Mouse (Mus musculus): Measurements from ENCODE around the gene Vkorc1l1.
A peak's percentile ranks its signal among the peaks of the same experiment; 100 is the strongest.

The Vkorc1l1 gene

DNA sequence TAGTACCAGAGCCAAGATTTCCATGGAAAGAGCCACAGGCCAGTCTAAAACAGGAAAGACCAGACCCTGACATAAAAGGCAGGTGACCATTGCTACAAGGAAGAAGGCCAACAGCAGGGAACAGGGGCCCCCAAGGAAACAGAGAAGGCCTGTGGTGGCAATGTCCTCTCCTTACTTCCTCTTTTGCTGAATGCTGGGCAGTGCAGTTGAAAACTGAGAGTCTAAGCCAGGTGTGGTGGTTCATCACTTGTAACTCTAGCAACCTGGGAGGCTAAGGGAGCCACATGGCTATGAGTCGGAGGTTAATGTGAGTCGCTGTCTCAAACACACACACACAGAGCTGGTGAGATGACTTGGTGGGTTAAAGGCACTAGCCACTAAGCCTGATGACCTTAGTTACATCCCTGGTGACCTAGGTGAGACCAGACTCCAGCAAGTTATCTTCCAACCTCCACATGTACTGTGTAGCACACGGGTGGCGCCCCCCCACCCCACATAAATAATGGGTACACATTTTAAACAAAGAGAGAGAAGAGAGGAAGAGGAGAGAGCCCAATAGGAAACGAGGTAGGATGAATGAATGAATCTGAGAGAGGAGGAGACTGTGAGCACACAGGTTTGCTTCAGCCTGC lies 59.7 kb downstream of the Vkorc1l1 start:
- no peak for DNase-seq (ENCODE audit: low spot score)

DNA sequence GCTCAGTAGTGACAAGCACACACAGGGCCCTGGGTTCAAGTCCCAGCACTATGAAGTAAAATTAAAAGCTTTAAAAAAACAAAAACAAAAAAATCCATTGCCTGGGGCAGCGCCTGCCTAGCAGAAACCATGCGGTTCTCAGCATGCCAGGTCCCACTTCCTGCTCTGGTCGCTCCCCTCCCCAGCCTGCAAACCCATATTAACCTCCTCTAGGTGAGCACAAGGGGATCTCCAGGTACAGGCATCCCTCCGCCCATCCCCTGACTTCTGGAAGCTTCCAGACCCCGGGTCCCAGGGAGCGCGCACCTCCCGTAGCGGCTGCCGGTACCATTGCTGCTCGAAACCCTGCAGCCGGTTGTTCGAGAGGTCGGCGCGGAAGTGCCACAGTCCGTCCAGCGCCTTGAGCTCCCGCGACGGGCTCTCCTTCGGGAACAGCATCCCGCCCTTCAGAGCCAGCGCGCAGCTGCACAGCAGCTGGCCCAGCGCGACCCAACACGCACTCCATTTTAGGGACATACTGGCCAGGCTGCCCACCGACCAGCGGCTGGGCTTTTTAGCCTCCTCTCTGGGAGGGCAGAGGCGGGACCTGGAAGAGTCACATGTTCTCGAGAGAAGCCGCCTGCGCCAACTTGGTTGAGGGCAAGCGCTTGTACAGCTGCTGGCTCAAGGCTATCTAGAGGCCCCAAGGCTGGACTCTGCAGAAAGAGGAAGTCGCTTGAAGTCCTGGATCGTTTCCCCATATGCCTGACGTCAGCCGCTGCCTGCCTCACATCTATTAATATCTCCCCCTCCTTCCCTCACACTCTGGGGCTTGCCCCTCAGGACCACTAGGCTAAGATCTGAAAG lies 60.8 kb downstream of the Vkorc1l1 start, which contains the start of gene Gusb:
Gene Gusb, minus strand, starts transcription at position 749 of the 846 bp plus-strand sequence.
- DNase-seq (ENCODE audit: low spot score) = peak; percentile 59

DNA sequence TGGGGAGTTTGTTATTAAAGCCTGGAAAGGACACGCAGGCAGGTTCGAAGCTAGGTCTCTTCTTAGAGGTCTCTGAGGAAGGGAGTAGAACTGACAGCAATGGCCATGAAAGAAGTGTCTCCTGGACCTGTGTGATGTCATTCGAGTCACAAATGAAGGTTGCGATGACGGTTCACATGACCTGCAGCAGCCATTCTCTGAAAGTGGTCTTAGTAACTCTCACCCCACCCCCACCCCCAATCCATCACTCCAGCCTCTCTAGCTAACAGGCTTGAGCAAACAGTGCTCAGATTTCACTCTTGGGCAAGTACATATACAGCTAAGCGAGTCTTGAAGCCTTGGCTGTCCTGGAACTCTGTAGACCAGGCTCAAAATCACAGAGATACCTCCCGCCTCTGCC lies 61.5 kb downstream of the Vkorc1l1 start:
- no peak for DNase-seq (ENCODE audit: low spot score)

DNA sequence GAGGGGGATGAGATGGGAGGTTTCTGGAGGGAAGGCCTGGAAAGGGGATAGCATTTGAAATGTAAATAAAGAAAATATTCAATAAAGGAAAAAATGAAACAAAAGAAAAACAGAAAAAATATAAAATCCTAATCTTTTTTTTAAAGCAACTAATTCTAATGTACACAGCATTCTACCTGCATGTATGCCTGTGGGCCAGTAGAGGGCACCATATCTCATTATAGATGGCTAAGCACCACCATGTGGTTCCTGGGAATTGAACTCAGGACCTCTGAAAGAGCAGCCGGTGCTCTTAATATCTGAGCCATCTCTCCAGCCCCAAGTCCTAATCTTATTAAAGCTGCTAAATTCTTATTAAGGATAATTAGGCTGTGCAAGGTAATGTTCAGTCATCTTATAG lies 65.6 kb downstream of the Vkorc1l1 start:
- DNase-seq (ENCODE audit: low spot score) = no peak

DNA sequence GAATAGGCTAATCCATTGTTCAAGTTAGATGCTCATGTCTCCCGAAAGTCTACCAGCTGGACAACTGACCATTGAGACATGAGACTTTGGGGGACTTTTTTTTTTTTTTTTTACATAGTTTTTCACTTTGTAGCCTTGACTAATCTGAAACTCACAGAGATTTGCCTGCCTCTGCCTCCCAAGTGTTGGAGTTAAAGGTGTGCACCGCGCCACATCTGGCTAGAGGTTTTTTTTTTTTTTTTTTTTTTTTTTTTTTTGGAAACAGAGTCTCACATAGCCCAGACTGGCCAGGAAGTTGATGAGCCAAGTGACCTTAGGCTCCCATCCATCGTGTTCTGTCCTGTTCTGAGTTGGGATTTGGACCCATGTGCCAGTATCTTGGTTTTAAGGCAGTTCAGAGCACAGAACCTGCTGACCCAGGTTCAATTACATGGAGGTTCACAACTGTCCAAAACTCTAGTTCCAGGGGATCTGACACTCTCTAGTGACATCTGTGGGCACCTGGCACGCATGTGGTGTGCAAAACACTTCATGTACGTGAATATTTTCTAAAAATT lies 66.3 kb downstream of the Vkorc1l1 start:
- no peak for DNase-seq (ENCODE audit: low spot score)

DNA sequence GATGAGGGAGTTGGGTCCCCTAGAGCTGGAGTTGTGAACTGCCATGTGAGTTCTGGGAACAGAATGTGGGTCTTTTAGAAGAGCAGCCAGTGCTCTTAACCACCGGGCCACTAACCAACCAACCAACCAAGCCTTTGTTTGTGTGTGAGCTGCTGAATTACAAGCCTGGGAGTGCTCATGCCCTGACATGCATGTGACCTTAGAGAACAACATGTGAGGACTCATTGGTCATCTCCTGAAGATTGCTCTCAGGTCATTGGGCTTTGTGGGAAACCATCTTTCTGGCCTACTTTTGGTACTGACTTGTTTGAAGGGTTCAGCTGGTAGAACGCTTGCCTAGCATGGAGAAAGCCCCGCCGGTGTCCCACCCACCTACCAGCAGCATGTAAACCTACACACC lies 68.0 kb downstream of the Vkorc1l1 start:
- no peak for DNase-seq (ENCODE audit: low spot score)

DNA sequence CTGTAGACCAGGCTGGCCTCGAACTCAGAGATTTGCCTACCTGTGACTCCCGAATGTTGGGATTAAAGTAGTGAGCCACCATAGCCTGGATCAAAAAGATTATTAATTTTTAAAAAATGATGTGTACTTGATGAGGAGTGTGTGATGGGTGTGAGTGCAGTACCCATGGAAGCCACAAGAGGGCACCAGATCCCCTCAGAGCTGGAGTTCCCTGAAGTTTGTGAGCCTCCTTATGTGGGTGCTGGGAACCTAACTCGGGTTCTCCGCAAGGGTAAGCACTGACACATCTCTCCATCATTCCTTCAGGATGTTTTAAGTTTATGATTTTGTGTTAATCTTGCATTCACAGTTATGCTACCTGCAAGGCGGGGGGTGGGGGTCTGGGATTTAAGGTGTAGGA lies 69.2 kb downstream of the Vkorc1l1 start:
- no peak for DNase-seq (ENCODE audit: low spot score)

DNA sequence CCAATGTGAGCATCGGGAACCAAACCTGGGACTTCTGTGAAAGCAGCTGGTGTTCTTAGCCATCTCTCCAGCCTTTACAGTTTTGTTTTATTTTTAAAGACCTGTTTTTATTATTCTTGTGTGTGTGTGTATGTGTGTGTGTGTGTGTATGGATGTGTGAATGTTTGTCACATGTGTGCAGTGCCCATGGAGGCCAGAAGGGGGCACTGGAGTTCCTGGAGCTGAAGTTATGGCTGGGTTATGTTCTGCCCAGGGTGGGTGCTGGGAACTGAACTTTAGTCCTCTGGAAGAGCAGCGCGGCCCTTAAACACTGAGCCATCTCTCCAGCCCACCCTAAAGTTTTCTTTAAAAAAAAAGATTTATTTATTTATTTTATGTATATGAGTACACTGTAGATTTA lies 73.3 kb downstream of the Vkorc1l1 start:
- DNase-seq (ENCODE audit: low spot score) = no peak

DNA sequence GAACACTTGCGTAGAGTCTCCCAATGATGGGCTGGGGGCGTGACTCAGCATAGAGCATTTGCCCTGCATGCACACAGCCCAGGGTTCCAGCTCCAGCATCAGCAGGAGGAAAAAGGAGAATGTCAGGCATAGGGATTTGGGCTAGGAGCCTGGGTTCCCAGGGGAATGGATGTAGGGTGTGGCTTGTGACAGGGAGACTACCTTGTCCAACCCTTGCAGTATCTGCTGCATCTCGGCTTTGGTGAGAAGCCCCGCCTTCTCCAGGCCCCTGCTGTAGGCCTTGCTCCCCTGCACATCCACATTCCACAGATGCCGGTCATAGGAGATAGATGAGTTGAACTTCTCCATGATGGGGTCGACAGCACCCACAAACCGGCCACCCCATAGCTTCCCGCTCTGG lies 77.7 kb downstream of the Vkorc1l1 start:
- DNase-seq (ENCODE audit: low spot score) = no peak

DNA sequence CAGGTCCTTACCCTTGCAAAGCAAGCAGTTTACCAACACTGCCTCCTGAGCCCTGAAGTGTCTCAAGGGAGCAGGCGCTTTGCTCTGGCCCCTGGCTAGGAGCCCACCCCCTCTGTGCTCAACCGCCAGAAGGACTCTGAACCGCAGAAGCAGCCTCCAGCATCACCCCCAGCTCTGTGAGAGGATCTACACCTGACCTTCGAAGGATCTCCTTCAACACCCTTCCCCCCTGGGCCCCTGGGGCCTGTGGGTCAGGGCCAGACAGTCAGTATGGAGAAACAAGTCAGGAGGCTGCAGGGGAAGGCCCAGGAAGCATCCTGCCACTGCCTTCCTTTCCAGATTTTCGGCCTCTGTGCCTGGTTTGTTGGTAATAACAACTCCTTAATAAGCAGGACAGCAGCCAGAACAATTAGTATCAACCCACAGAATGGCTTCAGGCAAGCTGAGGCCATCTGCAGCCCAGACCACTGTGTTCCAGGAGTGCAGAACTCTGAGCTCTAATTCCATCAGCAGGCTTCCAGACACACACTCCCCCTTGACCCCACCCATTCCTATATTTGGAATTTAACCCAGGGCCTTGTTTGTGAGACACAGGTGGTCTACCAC lies 79.7 kb downstream of the Vkorc1l1 start:
- no peak for DNase-seq (ENCODE audit: low spot score)

DNA sequence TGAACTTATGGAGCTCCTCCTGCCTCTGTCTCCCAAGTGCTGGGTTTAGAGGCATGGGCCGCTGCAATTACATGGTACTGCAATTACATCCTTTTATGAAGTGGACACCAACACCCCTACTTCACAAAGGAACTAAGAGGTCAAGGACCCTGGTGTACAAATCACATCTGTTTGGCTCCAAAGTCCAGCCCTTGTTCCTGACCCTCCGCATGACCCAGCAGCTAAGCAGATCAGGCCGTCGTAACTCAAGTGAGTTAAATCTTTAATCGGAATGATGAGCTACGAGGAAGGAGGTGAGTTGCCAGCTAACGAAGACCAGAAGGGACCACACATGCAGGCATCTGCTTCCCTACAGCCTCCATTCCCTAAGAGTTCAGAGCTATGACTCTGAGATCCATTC lies 80.6 kb downstream of the Vkorc1l1 start:
- DNase-seq (ENCODE audit: low spot score) = no peak

DNA sequence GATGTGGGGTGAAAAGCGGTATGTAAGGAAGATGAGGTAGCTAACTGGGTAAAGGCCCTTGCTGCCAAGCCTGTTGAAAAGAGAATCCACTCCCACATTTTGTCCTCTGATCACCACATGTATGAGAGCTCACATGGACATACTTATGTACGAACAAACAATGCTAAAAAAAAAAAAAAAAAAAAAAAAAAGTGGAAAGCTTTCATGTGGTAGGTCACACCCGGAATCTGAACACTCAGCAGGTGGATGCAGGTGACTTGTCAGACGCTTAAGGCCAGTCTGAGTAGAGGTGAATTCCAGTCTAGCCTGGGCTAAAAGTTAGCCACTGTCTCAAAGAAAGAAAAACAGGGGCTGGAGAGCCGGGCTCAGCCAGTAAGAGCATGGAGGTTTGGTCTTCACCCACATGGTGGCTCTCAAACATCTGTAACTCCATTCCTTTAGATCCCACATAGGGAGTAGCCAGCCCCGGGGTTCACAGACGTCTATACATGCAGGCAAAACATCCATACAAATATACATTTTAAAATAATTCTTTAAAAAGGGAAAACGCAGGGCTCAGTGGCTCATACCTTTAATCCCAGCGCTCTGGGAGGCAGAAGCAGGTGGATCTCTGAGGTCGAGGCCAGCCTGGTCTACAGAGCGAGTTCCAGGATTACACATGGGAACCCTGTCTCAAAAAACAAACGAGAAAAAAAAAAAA lies 81.4 kb downstream of the Vkorc1l1 start:
- DNase-seq (ENCODE audit: low spot score) = no peak

DNA sequence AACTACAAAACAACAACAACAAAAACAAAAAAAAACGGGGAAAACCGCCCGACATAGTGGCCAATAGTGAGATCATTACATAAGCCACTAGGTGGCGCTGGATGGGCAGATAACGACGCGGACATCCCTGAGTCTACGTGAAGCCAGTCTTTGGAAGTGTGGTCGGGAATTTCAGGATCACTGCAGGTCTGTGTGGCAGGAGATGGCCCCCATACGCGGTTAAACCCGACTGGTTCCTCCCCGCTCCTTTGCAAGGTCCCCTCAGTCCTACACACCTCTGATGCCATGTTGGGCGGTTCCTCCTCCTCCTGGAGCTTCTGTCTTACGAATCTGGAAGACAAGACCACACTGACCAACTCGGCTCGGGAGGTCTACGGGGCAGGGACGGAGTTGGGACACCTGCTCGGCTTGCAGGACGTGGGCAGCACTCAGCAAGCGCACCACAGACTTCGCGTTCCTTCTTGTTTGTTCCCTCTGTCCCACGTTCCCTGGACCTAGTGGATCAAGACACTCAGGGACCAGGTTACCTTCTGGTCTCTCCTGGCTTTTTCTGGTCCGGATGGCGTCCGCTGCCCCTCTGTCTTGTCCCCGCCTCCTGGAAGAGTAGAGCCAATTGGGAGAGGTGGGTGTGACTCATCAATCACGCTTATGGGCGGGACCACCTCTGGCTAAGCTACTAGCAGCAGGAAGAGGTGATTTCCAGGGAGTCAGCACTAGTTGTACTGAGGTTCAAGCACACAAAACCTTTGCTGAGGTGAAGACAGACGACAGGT lies 82.2 kb downstream of the Vkorc1l1 start:
- DNase-seq (ENCODE audit: low spot score) = peak; percentile 54

DNA sequence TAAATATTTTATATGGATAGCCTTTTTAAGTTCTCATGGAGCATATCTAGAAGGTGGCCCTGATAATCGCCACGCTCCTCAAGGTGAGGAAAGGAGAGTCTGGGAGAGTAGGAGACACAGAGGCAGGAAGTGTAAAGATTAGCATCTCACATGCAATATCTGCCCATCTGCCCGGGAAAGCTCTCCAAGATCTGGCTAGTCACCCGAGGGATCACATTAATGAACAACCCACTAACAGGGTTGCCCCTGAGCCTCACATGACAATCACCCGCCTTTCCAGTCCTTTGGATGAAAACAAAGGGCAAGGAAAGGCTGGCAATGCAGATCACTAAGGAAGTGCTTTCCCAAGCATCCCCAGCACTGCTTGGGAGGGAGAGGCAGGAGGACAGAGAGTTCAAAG lies 85.4 kb downstream of the Vkorc1l1 start:
- no peak for DNase-seq (ENCODE audit: low spot score)

DNA sequence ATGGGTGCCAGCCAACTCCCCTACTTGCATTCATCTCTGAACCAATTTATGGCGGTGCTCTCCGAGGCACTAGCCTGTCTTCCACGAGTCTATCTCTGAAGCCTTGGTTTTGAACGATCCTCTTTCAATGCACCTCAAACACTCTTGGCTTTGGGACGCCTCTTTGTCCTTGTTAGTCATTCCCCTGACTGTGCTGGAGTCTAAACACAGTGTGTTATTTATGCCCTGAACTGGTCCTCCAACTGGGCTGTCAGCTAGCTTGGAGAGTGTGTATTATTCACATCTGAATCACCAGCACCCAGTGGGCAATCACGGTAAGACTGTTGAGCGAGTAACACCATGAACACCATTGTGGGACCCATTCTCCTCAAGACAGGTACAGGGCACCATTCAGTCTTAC lies 85.9 kb downstream of the Vkorc1l1 start:
- no peak for DNase-seq (ENCODE audit: low spot score)

DNA sequence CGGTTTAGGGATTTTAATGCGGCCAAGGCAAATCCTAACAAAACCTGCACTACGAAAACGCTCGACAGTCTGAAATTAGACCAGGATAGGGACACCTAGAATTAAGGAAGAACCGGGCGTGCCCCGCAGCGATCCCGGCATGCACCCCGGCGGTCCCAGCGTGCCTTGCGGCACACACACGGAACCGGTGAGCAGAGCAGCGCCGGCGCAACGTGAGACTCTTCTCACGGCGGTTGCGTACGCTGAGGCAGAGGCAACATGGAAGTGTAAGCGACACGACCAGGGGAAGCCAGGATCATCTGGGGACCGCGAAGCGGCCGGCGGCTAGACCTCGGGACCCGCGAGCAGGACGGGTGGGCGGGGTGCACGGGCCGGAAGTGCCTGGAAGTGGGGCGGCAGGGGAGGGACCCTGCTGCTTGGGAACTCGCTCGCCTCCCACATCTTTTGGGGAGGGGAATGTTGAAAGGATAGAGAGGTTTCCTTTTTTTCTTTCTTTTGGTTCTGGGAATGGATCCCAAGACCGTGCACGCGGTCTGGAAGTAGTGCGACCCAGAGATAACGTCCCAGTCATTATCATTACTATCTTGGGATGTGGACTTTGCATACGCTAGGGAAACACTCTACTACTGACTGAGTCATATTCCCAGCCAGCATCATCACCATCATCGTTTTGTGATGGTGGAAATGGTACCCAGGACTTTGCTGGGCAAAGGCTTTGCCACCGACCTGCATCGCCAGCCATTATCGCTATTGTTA lies 87.5 kb downstream of the Vkorc1l1 start, which contains the start of the genes Asl and Crcp:
Gene Asl, minus strand, starts transcription at position 106 of the 756 bp plus-strand sequence.
Gene Crcp, plus strand, starts transcription at position 149 of the 756 bp plus-strand sequence.
- peak; percentile 79 for DNase-seq (ENCODE audit: low spot score)

DNA sequence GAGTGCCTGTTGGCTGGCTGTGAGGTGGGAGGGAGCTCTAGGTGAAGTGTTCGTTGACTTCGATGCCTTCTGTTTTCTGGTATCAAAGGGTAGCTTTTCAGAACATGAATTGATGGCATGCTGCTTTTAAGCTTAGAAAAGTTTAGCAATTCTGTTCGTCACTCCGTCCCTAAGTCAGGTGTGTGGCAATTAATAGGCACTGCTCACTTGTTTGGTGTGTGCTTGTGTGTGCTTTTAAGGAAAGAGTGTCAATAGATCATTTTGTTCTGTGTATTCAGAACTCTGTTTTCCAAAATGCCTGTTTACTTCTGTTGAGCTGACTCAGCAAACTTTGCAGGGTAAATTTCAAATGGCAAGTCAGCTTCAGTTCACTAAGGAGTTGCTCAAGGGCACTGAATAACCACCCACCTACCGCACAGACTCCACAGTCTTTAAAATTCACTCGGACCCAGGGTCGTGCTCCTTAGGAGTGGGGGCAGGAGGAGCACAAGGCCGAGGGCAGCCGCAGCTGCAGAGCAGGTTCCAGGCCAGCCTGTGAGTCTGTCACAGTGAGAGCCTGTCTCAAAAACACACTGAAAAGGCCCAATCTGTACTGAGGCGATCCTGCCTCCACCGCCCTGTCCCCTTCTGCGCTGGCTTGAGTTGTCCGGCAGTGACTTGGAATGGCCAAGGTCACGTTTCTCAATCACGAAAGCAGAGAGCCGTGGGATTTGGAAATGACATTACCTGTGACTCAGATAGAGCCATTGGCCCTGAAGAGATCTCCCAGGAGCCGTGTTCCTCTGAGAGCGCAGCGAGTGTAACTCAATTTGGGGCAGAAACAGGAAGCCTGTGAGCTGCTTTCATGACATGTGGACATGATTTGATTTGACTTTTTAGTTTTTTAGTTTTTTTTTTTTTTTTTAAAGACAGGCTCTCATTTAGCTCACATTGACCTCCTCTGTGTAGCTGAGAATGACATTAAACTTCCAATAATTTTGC lies 89.9 kb downstream of the Vkorc1l1 start:
- no peak for DNase-seq (ENCODE audit: low spot score)

DNA sequence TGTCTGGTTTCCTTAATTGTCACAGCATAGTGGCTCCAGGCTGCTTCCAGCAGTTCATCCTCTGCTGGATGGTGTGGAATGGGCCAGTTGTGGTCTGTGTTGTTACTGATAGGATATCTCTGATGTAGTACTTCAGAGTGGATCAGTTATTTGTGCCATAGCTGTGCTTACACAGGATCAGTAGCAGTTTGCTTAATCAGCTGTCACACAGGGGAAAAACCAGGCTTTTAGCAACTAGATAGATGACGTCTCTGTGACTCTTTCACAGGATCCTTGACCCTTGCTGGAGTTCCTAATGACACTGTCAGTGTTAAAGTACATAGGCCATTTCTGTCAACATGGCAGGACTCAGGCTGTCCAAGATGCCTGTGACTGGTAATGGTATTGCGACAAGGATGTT lies 92.1 kb downstream of the Vkorc1l1 start:
- no peak for DNase-seq (ENCODE audit: low spot score)
